Mouse (Mus musculus) layer of hippocampus, adult 8-10 months (tissue): ENCODE data around the gene Plagl1. TPM values are rescaled to one million over a fixed set of nuclear protein-coding genes. Genes with fewer than 3 reads are reported as not detected.

ENCODE experiments used
- DNase-seq, 2 experiments: peaks; one replicate each; pipeline ENCODE4 v3.0.0; 2022; ENCODE audit warnings: low spot score in 2 of 2
- total RNA-seq, 4 experiments: library from RNA; stranded (reverse); gene quantifications; 2 replicates each; pipeline ENCODE4 v1.2.4; 2022

The Plagl1 gene
- total RNA-seq, 4 experiments from 2014 or later, result 22.2 to 28.7 (median 28.1) TPM

DNA sequence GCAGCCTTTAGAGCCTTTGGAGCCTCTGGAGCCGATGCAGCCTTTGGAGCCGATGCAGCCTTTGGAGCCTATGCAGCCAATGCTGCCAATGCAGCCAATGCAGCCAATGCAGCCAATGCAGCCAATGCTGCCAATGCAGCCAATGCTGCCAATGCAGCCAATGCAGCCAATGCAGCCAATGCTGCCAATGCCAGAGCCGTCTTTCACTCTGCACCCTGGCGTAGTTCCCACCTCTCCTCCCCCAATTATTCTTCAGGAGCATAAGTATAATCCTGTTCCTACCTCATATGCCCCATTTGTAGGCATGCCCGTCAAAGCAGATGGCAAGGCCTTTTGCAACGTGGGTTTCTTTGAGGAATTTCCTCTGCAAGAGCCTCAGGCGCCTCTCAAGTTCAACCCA, 67.6 kb downstream of the Plagl1 start:
- DNase-seq, result no peak

DNA sequence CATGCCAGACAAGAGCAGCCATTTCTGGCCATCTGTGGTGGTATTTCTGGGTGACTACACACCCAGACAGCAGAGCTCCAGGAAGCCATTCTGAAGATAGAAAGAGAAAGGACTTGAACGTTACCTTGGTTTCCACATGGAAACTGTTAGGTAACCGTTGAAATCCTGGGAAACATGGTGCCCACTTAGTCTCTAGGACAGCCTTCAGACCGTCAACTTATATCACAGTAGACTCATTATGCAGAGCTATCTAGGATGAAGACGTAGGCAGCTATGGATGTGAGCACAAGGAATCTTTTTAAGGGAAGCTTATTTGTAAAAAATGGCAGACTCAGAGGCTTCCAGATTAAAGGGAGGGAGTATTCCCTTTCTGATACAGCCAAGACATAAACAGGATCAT, 73.5 kb downstream of the Plagl1 start:
- no peak for DNase-seq

DNA sequence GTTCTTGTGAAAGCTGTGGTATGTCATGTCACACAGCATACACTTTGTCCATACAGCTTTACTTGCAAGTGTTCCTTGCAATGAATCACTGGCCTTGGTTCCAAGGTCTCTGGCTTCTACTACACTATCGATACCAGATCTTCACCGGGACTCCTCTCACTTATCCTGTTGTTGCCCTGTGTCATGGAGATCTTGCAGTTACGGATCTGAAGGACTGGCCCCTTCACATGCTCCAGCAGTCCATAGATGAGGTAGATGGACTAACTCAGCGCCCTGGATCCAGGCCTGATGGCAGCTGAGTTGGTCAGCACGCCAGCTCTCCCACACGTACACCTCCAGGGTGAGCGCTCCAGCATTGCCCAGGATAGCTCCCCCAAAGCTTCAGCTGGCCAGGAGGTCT, 75.0 kb downstream of the Plagl1 start:
- no peak for DNase-seq

DNA sequence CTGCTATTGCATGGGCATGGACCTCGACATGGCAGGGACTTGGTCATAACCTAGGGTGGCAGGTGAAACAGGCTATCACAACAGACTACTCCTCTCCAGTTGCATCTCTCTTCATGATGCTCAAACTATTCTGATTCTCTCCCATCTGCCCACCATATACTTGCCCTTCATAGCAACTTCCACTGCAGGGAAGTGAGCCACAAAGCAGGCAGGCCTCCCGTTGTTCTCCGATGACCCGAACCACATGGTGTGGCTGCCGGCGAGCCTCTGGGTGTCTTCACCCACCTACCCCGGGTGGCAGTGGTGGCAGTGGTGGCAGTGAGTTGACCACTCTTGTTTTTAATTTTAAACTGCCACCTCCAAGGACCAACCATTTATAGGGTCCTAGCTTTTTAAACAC, 75.4 kb downstream of the Plagl1 start:
- DNase-seq, result no peak

DNA sequence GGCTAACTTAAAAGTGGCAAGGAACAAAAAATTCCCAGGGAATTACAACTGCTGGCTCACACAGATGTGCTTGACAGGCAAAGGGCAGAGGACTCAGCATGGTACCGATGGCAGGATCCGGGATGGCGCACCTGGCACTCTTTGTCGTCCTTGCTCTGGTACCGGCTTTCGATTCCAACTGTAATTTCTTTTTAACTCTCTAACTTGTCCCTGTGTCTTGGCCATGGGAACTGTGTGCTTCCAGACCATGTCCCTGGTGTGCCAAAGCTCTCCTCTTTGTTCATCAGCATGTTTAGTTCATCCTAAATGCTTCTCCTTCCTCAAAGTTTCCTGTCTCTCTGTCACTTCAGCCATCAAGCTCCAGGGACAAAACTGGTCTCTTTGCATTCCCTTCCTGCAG, 77.6 kb downstream of the Plagl1 start:
- no peak for DNase-seq

DNA sequence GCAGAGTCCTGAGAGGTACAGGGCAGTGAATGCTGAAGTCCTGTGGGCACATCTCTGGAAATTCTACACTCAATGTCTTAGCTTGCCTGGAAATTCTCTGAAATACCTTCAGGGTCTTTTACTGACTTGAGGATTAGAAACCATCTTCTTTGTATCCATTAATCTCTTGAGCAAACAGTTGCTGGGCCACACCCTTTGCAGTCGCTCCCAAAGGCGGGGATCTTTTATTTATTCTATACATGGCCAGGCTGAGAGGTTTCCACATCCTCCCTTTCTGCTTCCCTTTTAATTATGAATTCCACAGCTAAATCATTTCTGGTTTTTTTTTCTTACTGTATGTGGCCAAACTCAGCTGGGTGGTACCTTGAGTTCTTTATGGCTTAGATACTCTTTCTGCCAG, 80.1 kb downstream of the Plagl1 start:
- DNase-seq, result no peak

DNA sequence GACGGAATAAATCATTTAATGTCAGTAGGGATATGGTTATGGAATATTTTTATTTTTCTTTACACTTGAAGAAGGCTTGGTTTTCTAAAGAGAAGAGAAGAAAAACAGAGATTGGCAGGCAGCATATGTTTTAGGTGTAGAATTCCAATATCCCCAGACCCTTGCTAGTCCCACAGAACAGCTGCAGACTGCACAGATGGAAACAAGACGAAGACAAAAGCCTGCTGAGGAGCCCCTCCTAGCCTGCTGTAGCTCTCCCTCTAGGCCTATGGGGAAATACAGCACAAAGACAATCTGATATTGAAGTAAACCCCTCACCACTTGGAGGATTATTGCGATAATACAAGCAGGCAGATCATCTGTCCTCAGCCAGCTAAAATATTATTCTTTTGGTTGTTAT, 90.1 kb downstream of the Plagl1 start:
- DNase-seq, result no peak

DNA sequence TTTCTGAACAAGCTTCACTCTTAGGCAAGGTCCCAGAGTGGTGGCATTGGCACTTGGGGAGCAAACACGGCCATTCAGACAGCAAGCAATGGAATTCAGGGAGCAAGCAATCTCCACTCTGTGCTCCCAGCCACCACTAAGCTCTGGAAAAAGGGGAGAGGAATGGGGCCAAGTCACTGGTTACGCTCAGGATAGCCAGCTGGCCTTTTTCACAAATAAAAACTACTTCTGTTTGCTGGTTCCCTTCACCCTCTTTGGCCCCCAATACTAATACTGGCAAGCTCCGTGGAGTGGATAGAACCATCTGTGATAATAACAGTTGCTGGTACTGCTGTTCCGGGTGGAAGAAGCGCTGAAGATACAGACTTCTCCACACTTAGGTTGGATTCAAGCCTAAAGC, 91.0 kb downstream of the Plagl1 start:
- DNase-seq, result peak; percentile 26 to 52

DNA sequence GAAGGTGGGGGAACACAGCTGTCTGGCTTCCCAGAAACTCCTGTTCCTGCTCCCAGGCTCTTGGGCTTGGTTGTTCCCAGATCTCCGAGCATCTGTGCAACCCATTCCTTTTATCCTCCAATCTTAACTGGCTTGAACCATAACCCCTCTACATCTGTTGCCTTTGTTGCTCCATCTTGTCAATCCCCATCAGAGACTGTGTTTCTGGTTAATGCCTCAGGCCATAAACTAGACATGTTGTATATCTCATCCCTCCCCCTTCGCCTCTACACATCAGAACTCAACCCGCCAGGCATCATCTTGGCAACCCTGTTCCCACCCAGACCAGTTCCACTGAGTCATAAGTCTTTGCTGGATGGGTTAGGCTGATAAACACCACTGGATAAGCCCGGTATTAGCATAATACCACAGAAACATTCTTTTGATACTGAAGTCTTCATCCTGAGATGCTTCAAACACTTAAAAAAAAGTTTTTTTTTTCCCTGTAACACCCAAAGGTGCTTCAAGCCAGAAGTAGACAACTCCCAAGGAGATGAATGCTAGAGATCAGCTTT, 92.6 kb downstream of the Plagl1 start:
- DNase-seq, result no peak

DNA sequence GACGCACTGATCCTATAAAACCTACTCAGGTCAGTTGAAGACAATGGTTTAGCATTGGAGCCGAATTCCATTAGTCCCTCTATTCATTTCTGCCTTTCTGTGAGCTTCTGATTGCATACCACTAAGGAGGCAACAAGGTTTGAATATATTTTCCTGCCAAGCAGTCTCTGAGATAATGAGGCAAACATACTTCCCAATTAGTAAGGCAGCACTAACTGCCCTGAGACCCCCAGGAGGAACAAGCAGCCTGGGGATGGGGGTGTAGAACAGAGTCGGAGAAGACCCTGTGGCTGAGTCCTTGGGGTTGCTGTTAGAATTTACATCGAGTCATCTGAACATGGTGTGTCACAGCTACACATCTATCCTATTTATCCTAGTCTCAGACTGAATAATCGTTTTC, 95.1 kb downstream of the Plagl1 start:
- DNase-seq, result no peak

DNA sequence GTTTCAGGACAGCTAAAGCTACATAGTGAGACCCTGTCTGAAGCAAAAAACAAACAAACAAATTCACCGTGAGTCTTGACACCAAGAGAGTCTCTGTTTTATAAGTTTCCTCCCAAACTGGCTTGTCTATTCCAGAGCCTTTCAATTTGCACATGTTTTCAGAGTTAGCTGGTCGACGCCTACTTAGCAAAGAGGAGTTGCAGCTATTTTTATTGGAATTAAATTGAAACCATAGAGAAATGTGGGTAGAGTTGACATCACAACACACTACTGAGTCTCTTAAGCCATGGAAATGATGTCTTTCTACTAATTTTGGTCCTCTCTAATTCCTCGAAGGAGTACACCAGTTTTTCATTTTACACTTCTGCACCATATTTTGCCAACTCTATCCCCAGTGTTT, 100.6 kb downstream of the Plagl1 start:
- no peak for DNase-seq

DNA sequence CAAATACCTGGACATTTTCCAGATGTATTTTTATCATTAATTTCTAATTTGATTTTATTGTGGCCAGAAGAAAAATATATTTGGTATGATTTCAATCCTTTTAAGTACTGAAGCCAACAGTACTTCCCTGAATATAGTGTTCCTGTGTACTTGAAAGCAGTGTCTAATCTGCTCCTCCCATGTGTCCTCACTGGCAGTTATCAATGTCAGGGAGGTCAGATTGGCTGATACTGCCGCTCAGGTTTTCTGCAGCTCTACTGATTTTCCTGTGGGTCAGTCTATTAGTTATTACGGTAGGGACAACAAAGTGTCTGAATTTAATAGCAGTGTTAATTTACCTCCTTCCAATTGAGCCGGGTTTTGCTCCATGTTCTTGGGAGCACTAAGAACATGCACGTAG, 101.7 kb downstream of the Plagl1 start:
- no peak for DNase-seq

DNA sequence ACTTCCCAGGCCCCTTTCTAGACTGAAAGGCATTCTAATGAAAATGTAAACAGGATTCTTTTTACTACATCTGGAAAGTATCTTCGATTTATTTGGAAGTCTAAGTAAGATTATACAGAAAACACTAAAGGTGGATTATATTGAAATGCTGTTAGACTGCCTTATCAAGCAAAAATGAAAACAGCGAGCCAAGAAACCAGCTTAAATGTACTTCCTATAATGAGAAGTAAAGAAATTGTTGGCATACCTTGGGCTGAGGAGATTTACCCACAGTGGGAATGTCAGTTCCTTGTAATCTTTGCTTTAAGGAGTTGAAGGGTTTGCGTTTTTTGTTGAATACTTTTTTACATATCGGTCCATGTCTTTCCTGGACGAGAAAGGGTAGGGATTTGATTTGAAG, 108.2 kb downstream of the Plagl1 start:
- no peak for DNase-seq

DNA sequence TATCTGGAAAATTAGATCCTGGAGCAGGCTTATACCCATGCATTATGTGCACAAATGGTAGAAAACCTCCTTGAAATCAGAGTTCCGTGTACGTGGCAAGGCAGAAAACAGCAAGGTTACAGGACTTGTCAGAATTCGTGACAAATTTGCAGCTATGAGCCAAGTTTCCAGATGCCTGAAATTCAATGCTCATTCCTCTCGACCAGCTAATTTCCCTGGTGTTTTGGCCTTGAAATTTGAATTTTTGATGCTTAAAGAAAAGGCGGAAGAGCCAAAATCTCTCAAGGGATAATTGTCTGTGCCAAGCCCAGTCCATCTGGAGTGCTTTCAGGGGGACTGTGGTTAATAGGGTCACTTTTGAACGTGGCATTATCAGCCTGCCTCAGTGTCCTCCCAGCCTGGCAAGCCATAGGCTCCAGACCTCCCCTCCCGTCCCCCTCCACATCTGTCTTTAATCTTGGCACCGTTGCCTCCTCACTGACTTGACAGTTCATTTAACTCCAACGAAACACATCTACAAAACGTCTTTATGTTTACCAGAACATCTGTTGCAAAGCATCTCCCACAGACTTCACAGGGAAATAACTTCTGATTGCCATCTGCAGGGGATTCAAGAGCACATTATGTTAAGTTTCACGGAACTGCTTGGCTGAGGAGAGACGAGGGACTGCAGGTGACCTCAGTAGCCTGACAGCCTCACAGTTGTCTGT, 110.6 kb downstream of the Plagl1 start:
- DNase-seq, result peak in 1 of 2 experiments; percentile 13

DNA sequence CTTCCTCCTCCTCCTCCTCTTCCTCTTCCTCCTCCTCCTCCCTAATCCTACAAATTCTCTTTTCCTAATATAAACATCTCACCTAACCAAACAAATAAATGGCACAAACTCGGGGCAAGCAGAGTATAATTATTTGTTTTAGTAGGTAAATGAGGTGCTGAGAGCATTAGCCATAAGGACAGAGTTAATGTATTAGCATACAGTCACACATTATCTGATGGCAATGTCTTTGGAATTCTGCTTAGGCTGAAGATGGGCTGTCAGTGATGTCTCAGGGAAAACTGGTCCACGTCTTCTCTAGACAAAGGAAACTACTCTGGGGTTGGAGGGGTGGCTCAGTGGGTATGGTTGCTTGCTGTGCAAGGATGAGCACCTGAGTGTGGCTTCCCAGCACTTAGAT, 111.2 kb downstream of the Plagl1 start:
- DNase-seq, result no peak

DNA sequence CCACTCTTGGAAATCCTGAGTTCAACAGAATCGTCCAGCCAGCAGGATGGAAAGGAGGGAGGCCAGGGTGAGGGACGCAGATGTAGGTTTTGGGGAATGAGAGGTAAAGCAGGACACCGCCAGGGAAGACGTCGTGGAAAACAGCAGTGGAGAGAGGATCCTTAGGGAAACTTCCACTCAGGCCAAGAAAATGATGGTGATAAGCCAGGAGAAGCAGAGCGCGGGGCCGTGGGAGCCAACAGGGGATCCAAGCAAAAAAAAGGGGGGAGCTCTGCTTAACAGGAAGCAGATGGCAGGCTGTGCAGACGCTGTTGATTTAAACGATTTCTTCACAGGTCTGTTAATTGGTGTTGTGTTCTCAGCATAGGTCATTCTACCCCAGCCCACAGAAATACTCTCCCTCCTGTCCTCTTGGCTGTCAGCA, 112.5 kb downstream of the Plagl1 start:
- DNase-seq, result no peak

DNA sequence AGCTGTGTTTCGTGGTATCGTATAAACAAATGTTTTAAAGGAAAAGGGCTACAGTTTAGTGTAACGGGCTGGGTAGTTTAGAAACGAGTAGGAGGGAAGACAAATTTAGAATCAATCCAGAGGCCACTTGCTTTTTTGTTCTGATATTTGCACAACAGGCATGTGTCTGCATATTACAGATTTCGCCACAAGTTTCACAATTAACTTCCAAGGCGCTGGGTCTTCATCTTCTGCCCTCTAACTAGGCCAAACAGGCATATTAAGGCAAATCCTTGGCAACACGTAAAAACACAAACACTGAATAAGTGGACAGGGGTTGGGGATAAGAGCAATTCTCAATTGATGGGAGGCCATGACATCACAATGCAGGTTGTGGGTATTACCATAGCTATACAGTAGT, 115.6 kb downstream of the Plagl1 start:
- DNase-seq, result no peak

DNA sequence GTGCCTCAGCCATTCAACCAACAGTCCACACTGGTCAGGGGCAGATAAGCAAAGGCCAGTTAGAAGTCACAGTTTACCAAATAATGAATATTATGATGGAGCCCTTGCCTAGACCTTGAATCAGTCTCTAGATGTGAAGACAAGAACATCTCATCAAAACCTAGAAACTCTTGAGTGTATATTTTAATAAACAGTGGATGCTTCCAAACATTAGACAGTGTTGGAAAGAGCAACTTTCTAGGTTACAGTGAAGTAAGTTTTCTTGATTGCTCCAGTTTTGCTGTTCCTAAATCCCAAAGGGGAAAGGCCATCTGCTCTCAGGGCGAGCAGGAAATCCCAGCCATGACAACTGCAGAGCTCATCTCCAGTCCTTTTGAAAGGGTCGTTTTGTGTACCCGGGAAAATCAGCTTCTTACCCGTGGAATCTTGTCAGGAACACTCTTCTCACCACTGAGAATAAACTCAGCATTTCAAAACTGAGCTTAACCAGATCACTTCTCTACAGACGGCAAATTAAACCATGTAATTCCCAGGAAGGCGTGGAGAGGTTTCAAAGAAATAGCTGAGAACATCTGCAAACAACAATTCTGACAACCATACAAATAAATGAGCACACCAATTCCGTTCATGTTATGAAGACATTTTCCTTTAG, 117.8 kb downstream of the Plagl1 start, which contains the start of gene Zc2hc1b:
Gene Zc2hc1b, minus strand, starts transcription at position 51 of the 652 bp plus-strand sequence.
- no peak for DNase-seq

DNA sequence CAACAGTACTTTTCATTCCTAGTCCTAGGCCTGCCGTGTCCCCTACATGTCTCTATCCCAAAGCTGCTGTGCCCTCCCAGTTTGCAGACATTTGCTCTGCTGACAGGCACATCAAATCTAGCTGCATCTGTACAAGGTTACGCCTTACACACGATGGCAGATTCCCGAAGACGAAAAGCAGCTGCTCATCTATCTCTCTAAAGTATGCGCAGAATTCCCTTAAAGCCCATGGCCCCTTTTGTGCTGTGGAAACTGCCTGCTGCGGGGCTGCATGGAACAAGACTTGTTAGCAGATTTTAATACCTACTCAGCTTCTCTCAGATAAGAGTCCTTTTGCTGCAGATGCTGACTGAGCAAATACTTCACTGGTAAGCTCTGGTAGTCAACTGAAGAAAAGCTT, 119.9 kb downstream of the Plagl1 start:
- no peak for DNase-seq
